Mouse (Mus musculus) heart, adult 2 months (tissue): ENCODE measurements around the gene Tbc1d10a.

Source experiments
- CTCF ChIP-seq: fragments of 200-600 bp; IDR thresholded peaks from 2 replicates; pipeline ENCODE4 v1.8.1; 2022; ENCODE audit warnings: antibody characterized with exemption, mild to moderate bottlenecking, moderate library complexity
- EP300 ChIP-seq: fragments of 200-500 bp; IDR thresholded peaks from 2 replicates; pipeline ENCODE4 v1.6.1; 2011; ENCODE audit warnings: low read depth, low read length, control low read depth; ENCODE audit not compliant: insufficient read depth
- POLR2A ChIP-seq: fragments of 200-500 bp; IDR thresholded peaks from 2 replicates; pipeline ENCODE4 v1.6.1; 2011; ENCODE audit warnings: mild to moderate bottlenecking, low read depth, low read length, control low read depth; ENCODE audit not compliant: insufficient read depth

DNA sequence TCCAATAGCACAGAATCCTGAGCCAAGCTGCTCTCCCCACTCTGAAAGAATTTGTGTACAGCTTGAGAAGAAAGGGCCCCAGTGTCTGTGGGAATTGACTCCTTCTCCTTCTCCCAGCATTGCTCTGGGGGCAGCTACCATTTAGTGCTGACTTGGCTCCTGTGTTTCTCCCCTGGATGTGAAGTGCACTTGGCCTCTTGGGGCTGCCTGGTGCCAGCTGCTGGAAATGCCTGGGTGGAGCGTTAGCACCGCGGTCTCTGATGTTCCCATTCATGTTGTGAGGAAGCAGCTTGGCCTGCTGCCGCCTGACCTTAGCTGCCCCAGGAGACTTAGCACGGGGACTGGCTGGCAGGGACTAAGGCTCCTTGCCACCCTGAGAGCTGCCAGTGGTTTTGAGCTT lies 12.0 kb upstream of the Tbc1d10a start:
- TF ChIP-seq POLR2A (no peak), CTCF (peak; percentile 22; the same call in 1 of the 2 replicates), EP300 (peak; percentile 86; the same call in 1 of the 2 replicates)
